Mouse (Mus musculus) heart, postnatal 36 days (tissue): ENCODE data around the gene Omd. TPM values are rescaled to one million over a fixed set of nuclear protein-coding genes. Genes with fewer than 3 reads are reported as not detected.

ENCODE experiments used
- DNase-seq, 2 experiments: peaks; one replicate each; pipeline ENCODE4 v3.0.0; 2021 to 2022
- intact Hi-C: fragments of 180-260 bp; cut with DNase I; formaldehyde crosslinking; loops from one replicate; pipeline ENCODE4 v1.15.1; 2025
- total RNA-seq, 2 experiments: library from RNA; stranded (reverse); gene quantifications; 2 replicates each; pipeline ENCODE4 v1.2.3; 2021

Omd gene
- total RNA-seq, 2 experiments from 2014 or later, result 1.6 to 1.8 TPM

DNA sequence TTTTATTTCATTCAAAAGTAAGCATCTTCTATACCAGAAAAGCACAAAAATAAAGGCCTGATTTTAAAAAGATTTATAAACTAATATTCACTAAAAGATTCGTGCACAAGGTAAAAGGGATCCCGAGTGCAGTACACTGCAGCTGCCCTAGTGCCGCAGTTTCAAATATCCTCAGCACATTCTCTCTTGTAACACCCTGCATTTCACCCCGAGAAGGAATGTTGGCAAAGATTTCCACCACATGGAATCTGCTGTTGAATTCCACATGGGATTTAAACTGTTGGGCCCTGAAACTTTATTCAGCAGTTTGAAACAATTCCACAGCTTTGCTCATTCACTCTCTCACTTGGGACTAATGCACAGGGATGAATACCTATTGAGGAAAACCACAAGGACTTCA is 25.5 kb downstream of the Omd start, which contains the start of gene Ogn:
Gene Ogn (plus strand): TSS at position 333 of the 400 bp plus-strand sequence.
- DNase-seq, result peak; percentile 18 to 50
- intact Hi-C loops, result no loop called here

- DNase-seq, result peak in 1 of 2 experiments; percentile 31
- intact Hi-C loops, result no loop called here
These were observed 26.5 kb downstream of the Omd start for GRCm38 (mm10) chr13:49608589-49609322.

DNA sequence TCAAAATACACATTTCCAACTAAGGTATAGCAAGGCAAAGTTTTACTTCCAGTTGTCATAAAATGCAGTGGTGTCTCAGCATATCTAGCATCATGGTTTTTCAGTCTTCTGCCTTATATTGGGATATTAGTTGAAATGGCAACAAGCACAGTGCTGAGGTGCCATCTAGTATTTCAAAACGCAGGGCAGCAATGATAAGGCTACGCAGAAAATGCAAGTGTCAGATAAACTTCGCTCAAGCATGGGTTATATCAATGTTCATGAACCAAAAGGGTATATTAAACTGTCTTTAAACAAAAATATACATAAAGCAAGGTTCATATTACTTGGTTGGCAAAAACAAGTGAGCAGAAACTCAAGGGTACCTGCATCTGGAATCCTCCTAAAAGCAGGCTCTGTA is 34.8 kb downstream of the Omd start:
- intact Hi-C loops, result no loop called here
- DNase-seq, result no peak

GRCm38 (mm10) chr13:49618365-49618764 is 36.1 kb downstream of the Omd start:
- intact Hi-C loops, result no loop called here

DNA sequence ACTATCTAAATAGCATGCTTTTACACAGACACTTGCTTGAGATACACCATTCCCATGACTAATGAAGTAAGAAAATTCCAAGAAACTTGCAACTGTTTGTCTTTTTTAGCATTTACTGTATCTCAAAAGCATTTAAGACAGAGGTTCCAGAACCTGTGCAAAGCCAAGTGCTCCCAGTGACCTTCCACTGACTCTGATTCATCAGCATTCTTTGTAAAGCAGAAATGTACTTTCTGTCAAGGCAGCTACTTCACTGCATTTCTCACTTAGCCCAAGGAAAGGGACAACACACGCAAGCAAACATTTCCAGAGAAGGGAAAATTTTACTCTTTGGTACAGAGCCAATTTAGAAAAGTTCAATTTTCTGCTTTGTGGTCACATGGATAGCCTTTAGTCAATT is 41.0 kb downstream of the Omd start:
- intact Hi-C loops, result no loop called here
- no peak for DNase-seq

More at GRCm38 (mm10) chr13:49618365-49618764, 36.1 kb downstream of the Omd start:
- no peak for DNase-seq

DNA sequence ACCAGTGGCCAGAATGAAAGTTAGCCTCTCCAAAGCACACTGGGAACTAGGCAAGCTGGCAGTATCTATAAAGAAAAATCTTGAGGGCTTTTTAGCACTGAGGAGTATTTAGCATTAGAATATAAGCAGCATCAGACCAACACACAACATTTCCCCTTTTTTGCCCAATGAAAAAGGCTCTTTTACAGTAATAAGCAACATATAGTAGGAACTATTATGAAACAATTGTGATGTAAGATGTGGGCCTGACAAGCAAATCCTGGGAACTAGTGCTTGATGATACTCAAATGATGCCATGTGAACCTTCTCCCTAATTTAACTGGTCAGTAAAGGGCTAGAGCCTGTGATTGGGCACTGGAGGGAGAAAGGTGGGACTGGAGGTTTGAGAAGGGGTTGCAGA is 45.9 kb downstream of the Omd start:
- intact Hi-C loops, result no loop called here

GRCm38 (mm10) chr13:49629076-49629475 is 46.8 kb downstream of the Omd start:
- intact Hi-C loops, result no loop called here
- DNase-seq, result no peak

More for the DNA sequence above, 45.9 kb downstream of the Omd start:
- no peak for DNase-seq

DNA sequence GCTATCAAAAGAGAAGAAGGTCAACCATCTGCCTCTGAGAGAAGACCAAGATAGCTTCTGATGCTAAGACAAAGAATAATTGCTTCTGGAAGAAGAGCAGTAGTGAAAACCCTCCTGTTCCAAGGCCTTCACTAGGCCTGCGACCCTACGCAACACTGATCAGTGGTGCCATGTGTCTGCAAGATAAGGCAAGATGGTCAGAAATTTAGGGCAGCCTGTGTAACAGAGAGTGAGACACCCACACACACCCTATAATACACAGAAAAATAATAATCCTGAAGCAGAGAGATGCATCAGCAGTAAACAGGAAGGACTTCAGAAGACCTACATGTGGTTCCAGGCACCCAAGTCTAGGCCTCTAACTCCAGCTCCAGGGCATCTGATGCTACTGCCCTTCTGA is 57.7 kb downstream of the Omd start:
- intact Hi-C loops, result loop anchor here (5.0 kb wide), 1 partner anchor 58 kb away; the partner anchor contains the start of gene Omd
- no peak for DNase-seq

Other genes with a start within 250 kb of the Omd start
- 10 to 100 TPM; 73.4 to 79.7 TPM for gene Bicd2, start 240.9 kb upstream of the Omd start, total RNA-seq
- gene Ippk, start 161.2 kb upstream of the Omd start, total RNA-seq, result 1 to 10 TPM; 6.5 TPM
- 1 to 10 TPM; 1.1 to 1.5 TPM for gene Tes3-ps, start 89.1 kb upstream of the Omd start, total RNA-seq
- 10 to 100 TPM; 14.2 to 14.5 TPM for gene Ecm2, start 77.7 kb upstream of the Omd start, total RNA-seq
- gene Aspn, start 38.0 kb upstream of the Omd start, total RNA-seq, result 10 to 100 TPM; 21.3 to 29.7 TPM
- 10 to 100 TPM; 78.1 to 94.6 TPM for gene Ogn, start 25.6 kb downstream of the Omd start, total RNA-seq
- 1 to 10 TPM; 1.8 to 3.1 TPM for gene Cenpp, start 70.3 kb downstream of the Omd start, total RNA-seq
- 10 to 100 TPM; 20.6 to 21.1 TPM for gene Nol8, start 70.6 kb downstream of the Omd start, total RNA-seq
- gene Iars, start 99.6 kb downstream of the Omd start, total RNA-seq, result 10 to 100 TPM; 68.4 to 68.7 TPM
- gene Gm30302, start 216.5 kb downstream of the Omd start, total RNA-seq, result under 1 TPM; 0.51 to 0.58 TPM